Mouse (Mus musculus): ENCODE results near the gene Capns2.
"Not testable (repeated sequence)": the region's sequence is repeated elsewhere in the genome, so short reads cannot be mapped to it uniquely, and the experiment has no call there.

Capns2 gene

GRCm38 (mm10) chr8:92901107-92901506, at the start of gene Capns2:
Gene Capns2 (plus strand): TSS chr8:92901407.
- no peak for DNase-seq (ENCODE audit: low spot score in 2 of 2)

GRCm38 (mm10) chr8:92853188-92853983, 47.8 kb upstream of the Capns2 start:
- no peak for DNase-seq (ENCODE audit: low spot score in 2 of 2)

GRCm38 (mm10) chr8:92854673-92855072, 46.5 kb upstream of the Capns2 start:
- no peak for DNase-seq (ENCODE audit: low spot score in 2 of 2)

GRCm38 (mm10) chr8:92855171-92855894, 45.9 kb upstream of the Capns2 start, which contains the start of gene Lpcat2:
Gene Lpcat2 (plus strand): TSS chr8:92855339.
- DNase-seq (ENCODE audit: low spot score in 2 of 2): peak in 1 of 2 experiments; percentile 18

GRCm38 (mm10) chr8:92856273-92856986, 44.8 kb upstream of the Capns2 start:
- DNase-seq (ENCODE audit: low spot score in 2 of 2): no peak

- no peak for DNase-seq (ENCODE audit: low spot score in 2 of 2)
Measured at GRCm38 (mm10) chr8:92858475-92859182, 42.6 kb upstream of the Capns2 start.

GRCm38 (mm10) chr8:92861977-92862376, 39.2 kb upstream of the Capns2 start:
- no peak for DNase-seq (ENCODE audit: low spot score in 2 of 2)

GRCm38 (mm10) chr8:92870281-92870680, 30.9 kb upstream of the Capns2 start:
- DNase-seq (ENCODE audit: low spot score in 2 of 2): no peak

GRCm38 (mm10) chr8:92872063-92872759, 29.0 kb upstream of the Capns2 start:
- no peak for DNase-seq (ENCODE audit: low spot score in 2 of 2)

- DNase-seq (ENCODE audit: low spot score in 2 of 2): no peak
Measured at GRCm38 (mm10) chr8:92875795-92876194, 25.4 kb upstream of the Capns2 start.

- DNase-seq (ENCODE audit: low spot score in 2 of 2): no peak
Measured at GRCm38 (mm10) chr8:92881247-92881646, 20.0 kb upstream of the Capns2 start.

GRCm38 (mm10) chr8:92883771-92884170, 17.4 kb upstream of the Capns2 start:
- DNase-seq (ENCODE audit: low spot score in 2 of 2): no peak

- DNase-seq (ENCODE audit: low spot score in 2 of 2): not testable (repeated sequence)
Measured at GRCm38 (mm10) chr8:92892216-92892615, 9.0 kb upstream of the Capns2 start.

GRCm38 (mm10) chr8:92893870-92894269, 7.3 kb upstream of the Capns2 start:
- no peak for DNase-seq (ENCODE audit: low spot score in 2 of 2)

- DNase-seq (ENCODE audit: low spot score in 2 of 2): no peak
Measured at GRCm38 (mm10) chr8:92895053-92895452, 6.2 kb upstream of the Capns2 start.

- DNase-seq (ENCODE audit: low spot score in 2 of 2): no peak
Measured at GRCm38 (mm10) chr8:92896056-92896455, 5.2 kb upstream of the Capns2 start.

GRCm38 (mm10) chr8:92896611-92897010, 4.6 kb upstream of the Capns2 start:
- DNase-seq (ENCODE audit: low spot score in 2 of 2): no peak

- DNase-seq (ENCODE audit: low spot score in 2 of 2): no peak
Measured at GRCm38 (mm10) chr8:92897794-92898193, 3.4 kb upstream of the Capns2 start.

GRCm38 (mm10) chr8:92899590-92899989, 1.6 kb upstream of the Capns2 start:
- DNase-seq (ENCODE audit: low spot score in 2 of 2): no peak

GRCm38 (mm10) chr8:92902981-92903380, 1.8 kb downstream of the Capns2 start:
- no peak for DNase-seq (ENCODE audit: low spot score in 2 of 2)
